Mouse (Mus musculus) gastrocnemius, postnatal 36 days (tissue): ENCODE measurements at regions not wholly inside any gene's neighbourhood (a gene's known extent, or its start where the extent isn't known, plus 50 kb on each side); places are given as distances from the start of the nearest gene placed in this dataset.

Source experiments
- DNase-seq, 2 experiments: peaks; one replicate each; pipeline ENCODE4 v3.0.0; 2022
- intact Hi-C: fragments of 180-260 bp; cut with DNase I; formaldehyde crosslinking; loops from one replicate; pipeline ENCODE4 v1.15.1; 2025

DNA sequence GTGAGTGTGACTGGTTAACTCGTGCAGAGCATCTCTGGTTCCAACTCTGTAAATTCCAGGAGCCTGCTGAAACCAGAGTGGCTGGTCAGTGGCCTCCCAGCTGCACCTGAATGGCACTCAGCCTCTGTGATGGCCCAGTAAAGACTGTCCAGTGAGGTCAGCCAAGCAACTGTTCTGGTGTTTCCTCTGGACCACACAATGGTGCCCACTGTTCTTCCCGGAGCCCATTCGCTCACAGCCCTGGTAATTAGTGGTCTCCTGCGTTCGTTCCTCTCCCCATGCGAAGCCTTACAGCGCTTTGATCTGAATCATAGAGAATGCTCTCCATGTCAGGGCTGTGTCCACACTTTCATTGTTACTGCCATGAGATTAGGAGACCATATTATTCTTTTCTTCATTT, 75.5 kb downstream of the Enkur start:
- intact Hi-C loops: no loop called here
- DNase-seq: no peak

DNA sequence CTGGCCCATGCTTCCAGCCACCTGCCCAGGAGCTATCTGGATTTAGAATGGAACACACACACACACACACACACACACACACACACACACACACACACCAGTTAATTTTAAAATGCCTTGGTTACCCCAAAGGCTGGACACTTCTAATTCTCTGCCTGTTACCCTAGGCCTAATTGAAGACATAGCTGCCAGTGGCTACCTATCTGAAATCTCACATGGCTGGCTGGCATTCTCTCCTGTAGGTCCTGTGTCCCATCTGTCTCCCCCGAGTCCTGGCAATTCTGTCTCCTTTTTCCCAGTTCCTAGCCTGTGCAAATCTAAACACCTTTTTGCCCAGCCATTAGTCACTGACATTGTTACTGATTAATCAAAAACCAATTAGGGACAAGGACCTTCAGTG, 78.6 kb downstream of the Enkur start:
- no peak for DNase-seq
- intact Hi-C loops: no loop called here

DNA sequence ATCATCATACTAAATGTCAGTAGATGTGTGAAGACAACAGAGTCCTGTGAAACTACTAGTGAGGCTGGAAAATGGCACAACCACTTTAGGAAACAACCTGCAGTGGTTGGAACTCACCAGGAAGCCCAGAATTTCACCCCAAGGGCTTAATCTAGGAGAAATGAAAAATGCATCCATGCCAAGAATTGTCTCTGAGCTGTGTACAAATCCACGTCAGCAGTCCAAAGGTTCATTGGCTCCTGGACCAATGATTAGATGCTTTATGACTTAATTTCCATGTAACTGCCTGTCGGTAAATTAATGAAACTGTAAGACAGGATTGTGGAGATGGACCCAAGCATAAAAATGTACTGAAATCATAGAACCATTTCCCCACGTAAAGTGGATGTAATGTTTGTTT, 82.7 kb downstream of the Enkur start:
- intact Hi-C loops: no loop called here
- no peak for DNase-seq

DNA sequence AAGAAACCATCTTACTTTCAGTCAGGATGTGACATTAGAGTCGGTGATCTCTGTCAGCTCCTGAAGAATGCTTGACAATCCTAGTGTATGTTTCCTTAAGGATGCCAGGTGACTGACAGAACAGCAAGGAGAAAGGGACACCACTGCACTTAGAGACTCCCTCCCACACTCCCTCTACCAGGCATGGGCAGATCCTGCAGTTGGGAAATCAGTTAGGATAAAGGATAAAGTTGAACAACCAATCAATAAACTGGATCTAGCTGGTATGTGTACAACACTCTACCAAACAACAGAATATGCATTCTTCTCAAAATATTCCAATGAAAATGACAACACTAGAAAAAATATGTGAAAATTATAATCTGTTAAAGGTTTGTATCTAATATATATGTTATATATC, 83.5 kb downstream of the Enkur start:
- DNase-seq: no peak
- intact Hi-C loops: no loop called here

DNA sequence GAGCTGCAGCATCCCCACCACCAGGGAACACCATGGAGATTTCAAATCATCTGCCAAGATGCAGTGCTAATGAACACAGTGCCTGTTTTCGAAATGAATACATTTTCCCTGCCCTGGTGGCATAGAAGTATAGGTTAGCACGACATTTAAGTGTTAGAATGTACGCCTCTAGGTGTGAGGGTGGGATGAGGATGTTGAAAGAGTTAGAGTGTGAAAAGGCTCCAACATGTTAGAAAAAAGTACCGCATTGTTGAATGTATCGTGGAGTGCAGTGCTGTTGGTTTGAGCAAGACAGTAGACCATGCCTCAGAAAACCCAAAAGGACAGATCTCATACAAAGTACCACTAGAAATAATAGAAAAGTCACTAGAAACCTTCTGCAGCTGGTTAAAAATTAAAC, 88.3 kb downstream of the Enkur start:
- no peak for DNase-seq
- intact Hi-C loops: no loop called here

DNA sequence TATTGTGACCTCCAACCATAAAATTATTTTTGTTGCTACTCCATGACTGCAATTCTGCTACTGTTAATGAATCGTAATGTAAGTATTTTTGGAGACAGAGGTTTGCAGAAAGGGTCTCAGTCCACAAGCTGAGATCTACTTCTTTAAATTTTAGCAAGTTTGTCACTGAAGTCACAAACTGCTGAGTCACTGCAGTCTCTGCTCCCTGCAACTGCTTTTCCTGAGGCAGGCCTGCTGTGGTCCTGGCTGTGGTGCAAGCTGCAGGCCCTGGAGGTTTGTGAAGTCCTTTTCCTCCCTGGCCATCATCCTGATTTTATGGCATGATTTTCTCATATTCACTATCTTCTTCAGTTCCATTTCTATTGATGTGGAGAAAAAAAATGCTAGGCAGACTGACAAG, 93.6 kb downstream of the Enkur start:
- intact Hi-C loops: no loop called here
- DNase-seq: no peak

DNA sequence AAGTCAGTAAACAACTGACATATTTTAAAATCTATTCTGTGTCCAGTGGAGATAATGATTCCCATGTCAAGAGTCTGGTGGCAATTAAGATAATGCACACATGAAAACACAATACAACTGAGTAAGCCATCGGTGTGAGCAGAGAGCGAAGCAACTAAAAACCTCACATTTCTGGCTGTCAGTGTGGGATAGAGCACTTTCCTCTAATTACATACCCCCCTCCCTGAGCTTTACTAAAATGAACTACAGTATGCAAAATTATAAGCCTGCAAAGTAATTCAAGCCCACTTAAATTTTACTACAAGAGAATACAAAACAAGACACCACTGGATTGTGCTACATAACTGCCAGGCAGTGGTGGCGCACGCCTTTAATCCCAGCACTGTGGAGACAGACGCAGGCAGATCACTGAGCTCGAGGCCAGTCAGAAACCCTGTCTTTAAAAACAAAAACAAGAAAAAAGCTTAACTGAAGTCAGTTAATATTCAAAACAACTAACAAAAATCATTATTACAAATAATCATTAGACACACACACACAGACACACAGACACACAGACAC, 104.8 kb downstream of the Enkur start:
- intact Hi-C loops: no loop called here
- no peak for DNase-seq

DNA sequence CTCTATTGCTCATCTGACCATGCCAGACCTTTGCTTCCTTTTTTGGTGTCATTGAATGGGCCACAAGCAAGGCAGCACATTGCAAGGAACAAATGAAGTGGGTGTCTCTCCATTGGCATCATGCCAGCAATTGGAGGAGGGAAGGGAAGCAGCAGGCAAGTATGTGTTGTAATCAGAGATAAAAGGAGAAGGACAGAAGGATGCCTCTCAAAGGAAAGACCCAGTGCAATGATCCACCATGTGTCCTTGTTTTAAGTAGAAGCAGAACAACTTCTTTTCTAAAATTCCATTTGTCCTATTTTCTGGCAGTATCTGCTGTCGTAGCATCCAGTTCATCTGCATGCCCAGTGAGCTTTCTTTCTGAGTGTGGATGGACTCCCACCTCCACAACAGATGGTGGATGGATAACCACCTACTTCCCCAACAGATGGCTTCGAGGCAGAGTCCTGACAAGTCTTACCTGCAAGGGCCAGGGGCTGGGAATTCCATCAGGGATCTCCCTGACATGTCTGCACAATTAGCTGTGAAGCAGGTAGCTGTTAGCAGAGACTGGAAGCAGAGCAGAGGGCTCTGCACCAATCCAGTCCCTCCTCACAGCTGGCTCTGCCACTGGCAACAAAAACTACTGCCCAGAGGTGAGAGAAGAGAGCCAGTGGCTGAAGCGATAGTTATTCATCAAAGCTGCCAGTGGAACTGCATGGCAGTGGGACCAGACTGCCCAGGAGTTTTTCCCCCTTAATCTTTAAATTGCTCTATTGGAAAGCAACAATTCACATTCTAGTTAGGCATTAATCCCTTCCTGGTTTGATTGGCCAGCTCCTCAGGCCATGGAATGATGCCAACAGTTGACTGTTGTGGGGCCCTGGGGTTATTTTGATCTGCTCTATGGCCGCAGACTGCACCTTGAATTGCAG, 113.8 kb downstream of the Enkur start:
- intact Hi-C loops: no loop called here
- no peak for DNase-seq

DNA sequence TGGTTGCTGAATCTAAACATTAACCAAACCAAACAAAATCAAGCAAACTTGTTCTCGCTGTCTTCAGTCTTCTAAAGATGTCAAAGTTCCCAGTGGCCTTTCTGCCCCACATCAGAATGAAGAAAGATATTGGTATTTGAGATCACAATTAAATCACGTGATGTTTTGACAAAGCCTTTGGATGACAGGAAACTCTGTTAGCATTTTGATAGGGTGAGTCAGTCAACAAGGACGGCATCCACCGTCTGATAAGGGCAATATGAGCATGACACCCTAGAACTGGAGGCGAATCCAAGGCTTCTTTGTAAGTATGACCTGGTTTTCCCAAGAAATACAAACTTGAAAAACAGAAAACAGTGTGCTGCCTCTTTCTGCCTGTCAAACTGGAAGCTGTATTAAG, 116.8 kb upstream of the Arhgap21 start:
- intact Hi-C loops: no loop called here
- DNase-seq: no peak

DNA sequence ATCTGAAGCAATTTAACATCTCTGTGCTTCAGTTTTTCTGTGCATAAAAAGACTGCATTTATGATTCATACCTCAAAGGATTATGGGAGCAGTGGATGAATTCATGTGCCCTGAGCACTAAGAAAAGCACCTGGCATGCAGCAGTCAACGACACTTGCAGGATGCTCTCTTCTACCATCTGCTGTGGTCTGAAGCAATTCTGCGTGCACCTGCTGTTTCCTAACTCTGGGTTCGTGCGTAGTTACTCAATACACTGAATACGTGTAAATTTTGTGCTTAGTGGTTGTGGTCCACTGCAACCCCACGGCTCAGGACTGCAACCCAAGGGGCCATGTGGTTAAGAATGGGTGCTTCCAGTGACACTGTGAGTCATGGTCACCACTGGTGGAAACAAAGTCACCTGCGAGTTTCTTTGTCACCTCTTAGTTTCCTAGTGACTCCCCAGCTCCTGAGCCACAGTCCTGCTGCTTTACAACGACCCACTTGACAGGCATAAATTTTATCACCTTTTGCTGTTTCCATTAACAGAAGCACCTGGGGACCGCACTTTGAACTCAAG, 98.7 kb upstream of the Arhgap21 start:
- DNase-seq: no peak
- intact Hi-C loops: no loop called here

DNA sequence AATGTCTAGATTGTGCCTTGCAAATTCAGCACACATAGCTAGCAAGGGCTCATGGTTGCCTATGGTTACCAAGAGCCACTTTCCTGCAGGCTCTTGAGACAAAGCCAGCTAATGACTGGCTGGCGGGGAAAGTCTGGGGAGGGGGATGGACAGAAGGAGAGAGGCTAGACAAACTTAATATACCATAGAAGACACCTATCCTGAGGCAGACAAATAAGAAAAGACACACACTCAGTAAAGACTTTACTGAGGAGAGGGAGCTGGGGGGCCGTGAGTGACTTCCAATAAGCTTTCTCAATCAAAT, 91.6 kb upstream of the Arhgap21 start:
- intact Hi-C loops: no loop called here
- DNase-seq: no peak

DNA sequence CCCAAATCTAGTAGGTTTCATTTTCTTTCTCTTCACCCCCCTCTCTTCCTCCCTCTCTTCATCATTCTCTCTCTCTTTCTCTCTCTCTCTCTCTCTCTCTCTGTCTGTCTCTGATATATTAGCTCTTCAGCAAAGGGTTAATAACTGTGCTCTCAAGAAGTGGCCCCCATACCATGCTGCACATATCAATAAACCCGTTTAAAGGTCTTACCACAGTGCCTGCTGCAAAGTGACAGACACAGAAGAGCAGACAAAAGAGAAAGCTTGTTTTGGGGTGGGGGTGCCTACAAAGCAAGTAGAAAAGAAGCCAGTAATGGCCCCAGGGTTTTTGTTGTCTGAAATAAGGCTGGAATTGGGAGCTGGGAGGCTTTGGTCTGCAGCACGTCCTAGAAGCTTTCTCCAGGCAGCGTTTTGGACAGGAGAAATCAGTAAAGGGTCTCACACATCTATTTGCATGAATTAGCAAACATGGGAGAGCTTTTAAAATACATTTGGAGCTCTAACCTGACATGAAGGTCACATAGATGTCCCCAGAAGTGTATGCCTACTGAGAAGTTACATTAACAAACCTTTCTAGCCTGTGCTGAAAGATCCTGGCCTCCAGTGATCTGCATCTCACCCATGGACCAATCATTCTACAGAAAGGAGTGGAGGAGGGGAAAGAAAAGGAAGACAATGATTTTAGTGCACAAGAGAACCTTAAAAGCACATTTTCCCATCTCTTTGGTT, 91.1 kb upstream of the Arhgap21 start:
- intact Hi-C loops: no loop called here
- DNase-seq: no peak

DNA sequence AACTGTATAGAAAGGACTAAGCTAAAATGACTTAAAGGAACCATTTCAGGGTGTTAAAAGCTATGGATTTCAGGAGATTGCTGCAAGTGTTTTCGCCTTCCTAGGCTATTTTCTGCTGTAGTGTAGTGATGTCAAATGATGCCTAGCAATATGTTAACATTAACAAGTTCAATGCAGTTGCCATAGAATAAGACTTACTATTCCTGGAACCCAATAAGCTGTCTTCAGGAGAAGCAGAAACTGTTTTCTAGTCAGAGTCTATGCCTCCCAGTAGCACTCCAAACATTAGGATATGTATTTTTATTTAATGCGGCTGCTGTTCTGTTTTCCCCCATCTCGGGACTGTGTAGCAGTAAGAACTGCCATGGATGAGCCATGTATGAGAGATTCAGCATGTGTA, 90.3 kb upstream of the Arhgap21 start:
- intact Hi-C loops: no loop called here
- no peak for DNase-seq

DNA sequence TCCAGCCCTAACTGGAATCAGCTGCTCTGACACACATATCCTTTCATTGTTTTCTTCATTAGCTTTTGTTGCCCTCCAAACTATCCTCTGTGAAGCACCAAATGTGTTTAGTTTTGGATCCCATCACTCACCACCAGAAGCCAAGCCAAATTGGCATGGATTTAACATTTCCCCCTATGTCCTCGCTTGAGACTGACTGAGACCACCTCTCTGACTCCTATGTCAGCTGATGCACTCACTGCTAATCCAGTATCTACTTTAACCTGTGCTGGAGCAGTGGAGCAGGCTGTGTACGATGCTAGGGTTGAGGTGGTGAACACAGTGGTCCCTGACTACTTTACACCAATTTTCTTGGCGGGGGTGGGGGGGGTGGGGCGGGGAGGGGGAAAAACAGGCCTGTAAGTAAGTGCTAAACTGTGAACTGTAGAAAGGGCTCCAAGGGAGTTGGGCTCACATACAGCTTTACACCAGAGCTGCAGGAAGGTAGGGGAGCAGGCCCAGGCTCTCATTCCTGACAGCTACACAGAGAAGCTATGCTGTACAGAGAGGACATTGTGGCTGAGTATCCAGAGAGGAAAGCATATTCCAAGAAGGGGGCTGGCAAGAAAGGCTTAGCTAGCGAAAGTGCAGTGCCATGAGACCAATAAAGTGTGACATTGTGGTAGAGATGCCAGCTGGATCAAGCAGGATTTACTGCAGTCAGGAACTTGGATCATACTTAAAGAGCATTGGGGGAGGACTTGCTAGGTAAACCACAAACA, 87.9 kb upstream of the Arhgap21 start:
- no peak for DNase-seq
- intact Hi-C loops: no loop called here

DNA sequence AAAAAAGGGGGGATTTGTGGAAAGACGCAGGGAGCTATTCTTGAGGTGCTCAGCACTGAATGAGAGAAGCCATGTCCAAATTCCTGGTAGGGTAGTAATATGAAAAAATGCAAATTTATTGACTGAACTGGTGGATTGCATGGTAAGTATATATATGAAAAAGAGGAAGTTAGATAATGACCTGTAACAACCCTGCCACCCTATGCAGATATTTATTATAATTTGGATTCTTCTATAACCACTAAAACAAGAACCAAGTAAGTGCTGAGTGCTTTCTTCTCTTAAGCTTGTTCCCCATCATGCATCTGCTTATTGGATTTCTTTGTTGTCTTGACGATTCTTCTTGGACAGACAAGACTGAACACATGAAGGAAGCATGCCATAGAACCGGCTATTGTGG, 86.7 kb upstream of the Arhgap21 start:
- intact Hi-C loops: no loop called here
- no peak for DNase-seq

DNA sequence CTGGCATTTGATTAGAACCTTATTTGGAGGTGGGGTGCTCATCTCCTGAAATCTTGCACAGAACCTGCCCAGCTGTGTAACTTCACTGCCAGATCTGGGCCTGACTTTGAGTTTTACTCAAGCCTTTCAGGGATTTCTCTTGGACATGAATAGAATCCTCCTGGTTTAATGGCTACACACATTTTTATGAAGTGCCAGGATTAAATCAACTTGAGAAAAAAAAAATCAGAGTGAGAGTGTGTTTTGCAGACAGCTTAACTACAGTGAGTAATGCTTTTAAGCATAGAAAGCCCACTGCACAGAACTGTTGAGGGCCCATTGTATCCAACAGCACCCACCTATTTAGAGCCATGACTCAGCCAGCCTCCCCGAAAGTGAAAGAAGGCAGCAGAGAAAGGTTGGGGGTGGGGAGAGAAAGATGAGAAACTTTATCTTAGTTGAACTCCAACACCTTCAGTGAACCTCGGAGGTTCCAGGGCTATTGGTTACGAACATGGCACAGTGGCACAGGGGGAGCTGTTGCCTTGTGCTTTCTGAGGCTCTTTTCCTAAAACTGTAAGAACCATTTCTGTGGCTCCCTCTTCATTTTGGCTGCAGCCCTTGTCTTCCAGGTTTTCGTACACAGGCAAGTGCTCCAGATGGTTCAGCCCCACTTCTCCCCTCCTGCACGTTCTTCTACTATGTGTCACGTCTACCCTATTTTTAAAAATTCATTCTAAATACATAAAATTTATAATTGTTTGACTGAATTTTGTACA, 85.8 kb upstream of the Arhgap21 start:
- DNase-seq: no peak
- intact Hi-C loops: no loop called here

DNA sequence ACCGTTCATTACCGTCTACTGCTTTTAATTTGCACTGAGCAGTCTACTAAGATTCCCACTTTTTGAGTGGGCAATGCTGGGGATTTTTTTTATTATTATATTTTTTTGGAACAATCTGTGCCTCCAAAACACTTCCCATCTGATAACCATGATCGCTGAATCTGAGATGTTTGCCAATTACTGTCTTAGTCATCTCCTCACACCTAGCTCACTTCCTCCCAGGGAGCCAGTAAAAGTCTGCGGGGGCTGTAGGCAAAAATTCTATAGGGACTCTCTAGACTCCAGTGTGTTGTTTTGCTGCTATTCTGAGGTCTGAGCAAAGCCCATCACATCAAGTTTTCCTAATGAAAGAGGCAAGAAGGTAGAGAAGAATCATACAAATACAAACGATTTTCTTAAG, 84.9 kb upstream of the Arhgap21 start:
- intact Hi-C loops: no loop called here
- DNase-seq: no peak

DNA sequence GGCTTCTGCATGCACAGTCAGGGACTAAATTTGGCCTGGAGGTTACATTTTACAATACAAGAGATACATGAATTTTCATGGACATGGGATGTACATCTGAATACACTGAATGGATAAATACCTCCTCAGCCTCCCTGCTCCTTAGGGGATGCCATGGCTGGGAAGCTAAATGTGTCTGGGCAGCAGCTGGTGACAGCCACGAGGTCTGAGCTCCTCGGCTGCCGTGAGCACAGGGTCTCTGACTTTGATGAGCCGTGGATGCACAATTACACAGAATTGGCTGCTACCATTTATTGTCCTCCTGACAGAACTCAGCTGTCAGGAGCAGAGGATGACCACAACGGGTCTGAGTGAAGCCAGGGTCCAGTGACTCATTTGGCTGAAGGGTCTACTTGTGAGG, 80.3 kb upstream of the Arhgap21 start:
- no peak for DNase-seq
- intact Hi-C loops: no loop called here

DNA sequence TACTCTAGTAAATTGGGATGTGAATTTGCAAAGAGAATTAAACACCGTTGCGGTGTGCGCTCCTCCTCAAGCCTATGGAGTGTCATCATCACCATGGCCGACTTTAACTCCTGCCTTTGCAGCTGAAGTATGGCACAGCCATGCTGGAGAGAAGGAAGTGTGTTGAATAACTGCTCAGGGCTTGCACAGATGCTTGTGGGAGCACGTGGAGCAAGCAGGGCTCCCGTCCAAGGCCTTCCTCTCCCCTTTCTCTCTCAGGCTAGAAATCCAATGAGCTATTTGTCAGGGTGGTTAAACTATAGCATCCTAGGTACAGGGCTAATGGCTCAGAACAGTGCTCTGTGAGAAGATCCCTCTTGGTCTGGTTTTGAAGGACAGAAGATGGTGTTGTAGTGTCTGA, 79.5 kb upstream of the Arhgap21 start:
- DNase-seq: no peak
- intact Hi-C loops: no loop called here

DNA sequence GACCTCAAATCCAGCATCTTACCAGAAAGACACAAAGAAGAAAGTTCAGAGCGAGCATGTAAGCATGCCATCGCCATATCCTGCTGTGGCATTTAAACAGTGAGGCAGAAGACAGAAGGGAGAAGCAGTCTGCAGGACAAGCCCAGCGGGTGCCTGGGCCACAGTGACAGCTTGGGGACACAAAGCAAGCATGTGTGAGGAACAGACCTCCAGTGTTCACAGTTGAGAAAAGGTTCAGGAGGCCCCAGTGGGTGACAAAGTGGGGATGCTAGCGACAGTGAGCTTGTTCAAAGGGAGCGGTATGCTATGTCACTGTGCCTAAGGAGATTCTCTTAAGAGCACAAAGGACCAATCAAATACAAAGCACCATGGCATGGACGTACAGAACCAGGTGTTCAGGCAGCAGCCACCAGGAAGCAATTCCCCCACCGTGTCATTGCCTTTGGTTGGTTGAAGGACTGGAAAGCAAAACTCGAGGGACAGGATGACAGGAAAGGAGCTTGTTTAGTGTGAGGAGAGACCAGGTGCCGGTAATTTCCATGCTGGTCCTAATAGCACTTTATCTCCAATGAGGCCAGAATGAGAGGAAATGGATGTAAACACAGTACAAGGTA, 77.9 kb upstream of the Arhgap21 start:
- intact Hi-C loops: no loop called here

More for the DNA sequence above, 77.9 kb upstream of the Arhgap21 start:
- no peak for DNase-seq
